Mouse (Mus musculus) layer of hippocampus, adult 2 months (tissue): ENCODE measurements around the gene Cd209a. TPM values are rescaled to one million over a fixed set of nuclear protein-coding genes. Genes with fewer than 3 reads are reported as not detected.
A peak's percentile ranks its signal among the peaks of the same experiment; 100 is the strongest.
"Not testable (repeated sequence)": the region's sequence is repeated elsewhere in the genome, so short reads cannot be mapped to it uniquely, and the experiment has no call there.

ENCODE experiments used
- DNase-seq, 2 experiments: peaks; one replicate each; pipeline ENCODE4 v3.0.0; 2022; ENCODE audit warnings: low spot score in 2 of 2
- H3K27ac ChIP-seq: fragments of 200-600 bp; 2 replicates; pipeline ENCODE4 v1.8.1; 2022
- H3K4me3 ChIP-seq: fragments of 200-600 bp; 2 replicates; pipeline ENCODE4 v1.8.1; 2022; ENCODE audit warnings: mild to moderate bottlenecking
- CTCF ChIP-seq: fragments of 200-600 bp; conservative IDR thresholded peaks from 2 replicates; pipeline ENCODE4 v1.8.1; 2022; ENCODE audit warnings: antibody characterized with exemption, mild to moderate bottlenecking, moderate library complexity
- long read RNA-seq, 2 experiments: library from polyadenylated mRNA; stranded (forward); transcript quantifications; one replicate each; pipeline ENCODE4 v2.0.0; 2021; ENCODE audit warnings: borderline mapping rate in 2 of 2
- total RNA-seq, 2 experiments: library from RNA; stranded (reverse); gene quantifications; 2 replicates each; pipeline ENCODE4 v1.2.3; 2021

Gene Cd209a
- total RNA-seq: under 1 TPM in 1 of 2 experiments, not detected in 1; 0.41 TPM
- long read RNA-seq, experiment 1: 0 reads
- long read RNA-seq, experiment 2: 0 reads

DNA sequence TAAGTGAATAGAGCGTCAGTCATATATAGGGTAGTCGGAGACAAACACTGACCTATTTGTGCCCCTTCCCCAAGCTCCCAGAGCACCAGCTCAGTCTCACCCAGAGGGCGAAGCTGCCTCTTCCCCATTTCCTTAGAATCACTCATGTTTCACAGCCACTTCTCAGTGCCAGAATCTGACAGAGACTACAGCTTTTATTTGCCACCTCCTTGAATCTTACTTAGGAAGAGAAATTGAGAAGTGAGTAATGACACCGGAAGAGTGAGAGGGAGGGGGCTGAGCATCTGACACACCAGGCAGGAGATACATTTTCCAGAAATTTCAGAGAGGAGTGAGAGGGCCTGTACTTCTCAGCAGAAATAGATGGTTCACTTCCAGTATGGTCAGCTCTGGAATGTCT lies at the start of gene Cd209a:
TSS of gene Cd209a (minus strand) at position 224 of the 400 bp plus-strand sequence.
- Histone ChIP-seq H3K27ac (no peak within 1 kb of the TSS), H3K4me3 (no peak within 1 kb of the TSS)
- no peak for DNase-seq
- no peak for TF ChIP-seq CTCF

DNA sequence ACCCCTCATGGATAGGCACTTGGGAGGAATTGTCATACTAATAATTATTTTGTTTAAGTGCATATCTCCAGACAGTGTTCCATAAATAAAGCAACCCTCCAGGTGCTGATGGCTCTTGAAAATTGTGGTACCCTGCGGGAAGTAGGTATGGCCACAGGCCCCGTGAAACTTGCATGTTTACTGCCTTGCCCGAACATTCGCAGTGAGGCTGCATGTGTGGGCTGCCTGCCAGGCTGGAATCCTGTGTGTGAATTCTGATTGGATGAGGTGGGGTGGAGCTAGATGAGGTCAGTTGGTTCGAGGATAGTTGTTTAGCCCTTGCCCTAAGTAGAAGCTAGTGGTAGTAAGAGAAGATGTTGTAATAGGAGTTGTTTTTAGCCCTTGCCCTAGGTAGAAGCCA lies 19.9 kb upstream of the Cd209a start:
- H3K4me3 ChIP-seq, DNase-seq, H3K27ac ChIP-seq: not testable (repeated sequence)

DNA sequence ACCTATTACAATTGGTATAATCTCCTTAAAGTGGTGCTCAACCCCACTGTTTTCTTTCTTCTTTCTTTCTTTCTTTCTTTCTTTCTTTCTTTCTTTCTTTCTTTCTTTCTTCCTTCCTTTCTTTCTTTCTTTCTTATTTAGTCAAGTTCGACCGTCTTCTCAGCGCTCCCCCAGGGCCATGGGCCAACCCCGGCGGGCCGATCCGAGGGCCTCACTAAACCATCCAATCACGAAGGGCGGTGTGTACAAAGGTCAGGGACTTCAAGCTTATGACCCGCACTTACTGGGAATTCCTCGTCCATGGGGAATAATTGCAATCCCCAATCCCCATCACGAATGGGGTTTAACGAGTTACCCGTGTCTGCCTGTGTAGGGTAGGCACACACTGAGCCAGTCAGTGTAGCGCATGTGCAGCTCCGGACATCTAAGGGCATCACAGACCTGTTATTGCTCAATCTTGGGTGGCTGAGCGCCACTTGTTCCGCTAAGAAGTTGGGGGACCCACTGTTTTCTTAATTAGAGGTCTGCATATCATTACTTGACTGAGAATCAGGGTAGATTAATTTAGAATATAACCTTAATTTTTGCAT lies 5.6 kb upstream of the Cd209a start:
- peak in 1 of 2 experiments; percentile 57 for DNase-seq
- H3K4me3 ChIP-seq: no peak overlapping the region
- H3K27ac ChIP-seq: no peak overlapping the region
- no peak for TF ChIP-seq CTCF

DNA sequence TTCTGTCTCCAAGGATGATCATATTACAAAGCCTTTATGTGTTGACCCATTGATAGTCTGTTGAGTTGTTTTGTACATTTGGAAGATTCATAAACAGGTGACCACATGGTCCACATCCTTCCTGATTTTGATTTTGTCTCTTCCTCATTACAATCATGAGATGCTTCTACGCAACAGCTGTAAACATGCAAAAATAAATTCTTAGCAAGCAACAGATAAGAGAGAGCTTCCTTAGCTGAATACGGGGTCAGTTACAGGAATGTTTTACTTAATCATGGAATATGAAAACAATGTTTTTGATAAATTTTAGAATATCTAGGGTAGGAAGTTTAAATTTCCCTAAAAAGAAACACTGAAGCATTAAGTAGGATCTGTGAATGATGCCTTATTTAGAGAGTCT lies 11.8 kb downstream of the Cd209a start:
- no peak overlapping the region for H3K4me3 ChIP-seq
- no peak for DNase-seq
- H3K27ac ChIP-seq: no peak overlapping the region
- TF ChIP-seq CTCF: no peak

DNA sequence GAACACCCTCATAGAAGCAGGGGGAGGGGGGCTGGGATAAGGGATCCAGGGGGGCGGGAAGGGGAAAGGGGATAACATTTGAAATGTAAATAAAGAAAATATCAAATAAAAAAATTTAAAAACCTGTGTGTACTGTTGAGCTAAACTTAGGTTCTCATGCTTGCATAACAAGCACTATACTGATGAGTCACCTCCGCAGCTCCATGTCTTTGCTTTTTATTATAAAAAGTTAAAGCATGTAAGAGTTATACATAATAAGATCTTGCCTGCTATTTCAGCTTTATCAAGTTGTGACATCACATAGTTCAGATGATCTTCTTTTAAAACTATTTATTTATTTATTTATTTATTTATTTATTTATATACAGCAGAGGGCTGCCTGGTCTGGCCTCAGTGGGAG lies 13.2 kb downstream of the Cd209a start:
- no peak overlapping the region for H3K27ac ChIP-seq
- DNase-seq: no peak
- H3K4me3 ChIP-seq: no peak overlapping the region
- no peak for TF ChIP-seq CTCF

DNA sequence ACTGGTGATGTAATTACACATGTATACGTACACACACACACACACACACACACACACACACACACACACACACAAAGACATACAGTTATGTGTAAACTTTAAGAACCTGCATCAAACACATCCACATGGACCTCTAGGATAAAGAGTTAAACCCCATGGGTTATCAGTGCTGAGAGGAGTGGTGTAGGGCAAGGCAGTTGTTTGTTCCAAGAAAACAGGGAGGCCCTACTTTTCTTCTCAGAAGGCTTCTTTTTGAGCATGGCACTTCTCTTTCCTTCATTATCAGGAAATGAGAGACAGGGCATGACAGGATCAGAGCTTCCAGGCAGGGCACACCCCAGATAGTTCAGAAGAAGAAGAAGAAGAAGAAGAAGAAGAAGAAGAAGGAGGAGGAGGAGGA lies 14.7 kb downstream of the Cd209a start:
- TF ChIP-seq CTCF: no peak
- Histone ChIP-seq H3K4me3 (no peak overlapping the region), H3K27ac (no peak overlapping the region)
- DNase-seq: no peak

DNA sequence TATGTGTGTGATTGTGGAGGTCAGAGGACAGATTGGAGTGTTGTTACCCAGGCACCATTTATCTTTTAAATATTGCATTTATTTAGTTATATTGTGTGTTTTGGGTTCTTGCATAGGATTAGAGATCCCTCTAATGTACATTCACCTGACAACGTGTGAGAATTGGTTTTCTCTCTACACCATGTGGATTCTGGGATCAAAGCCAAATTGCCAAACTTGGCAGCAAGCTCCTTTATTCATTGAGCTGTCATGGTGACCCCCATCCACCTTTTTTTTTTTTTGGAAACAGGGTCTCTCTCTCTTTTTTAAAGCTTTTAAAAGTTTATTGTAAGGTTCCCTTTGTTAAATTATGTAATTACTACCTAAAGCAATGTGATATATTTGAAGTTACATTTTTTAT lies 27.7 kb downstream of the Cd209a start:
- DNase-seq: no peak
- TF ChIP-seq CTCF: no peak
- Histone ChIP-seq H3K4me3 (no peak overlapping the region), H3K27ac (no peak overlapping the region)

DNA sequence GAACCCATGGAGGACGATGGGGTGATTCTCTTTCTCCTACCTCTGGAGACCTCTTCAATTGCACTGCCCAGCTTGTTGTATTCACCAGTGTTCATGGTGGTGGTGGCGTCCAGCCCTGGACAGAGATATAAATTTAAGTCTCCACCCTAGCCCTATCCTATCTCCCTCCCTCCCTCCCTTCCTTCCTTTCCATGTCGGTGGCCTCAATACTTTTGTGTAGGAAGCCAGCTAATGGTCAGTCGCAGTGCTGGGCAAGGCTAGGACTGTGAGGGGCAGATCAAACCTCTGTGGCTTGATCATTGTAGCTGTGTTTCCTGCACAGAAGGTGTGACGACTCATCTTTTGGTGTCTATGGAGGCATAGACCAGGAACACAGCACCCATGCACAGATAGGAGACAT lies 28.2 kb downstream of the Cd209a start, which contains the start of gene Clec4g:
TSS of gene Clec4g (minus strand) at position 101 of the 400 bp plus-strand sequence.
- Histone ChIP-seq H3K4me3 (no peak within 1 kb of the TSS), H3K27ac (no peak within 1 kb of the TSS)
- DNase-seq: no peak
- no peak for TF ChIP-seq CTCF

DNA sequence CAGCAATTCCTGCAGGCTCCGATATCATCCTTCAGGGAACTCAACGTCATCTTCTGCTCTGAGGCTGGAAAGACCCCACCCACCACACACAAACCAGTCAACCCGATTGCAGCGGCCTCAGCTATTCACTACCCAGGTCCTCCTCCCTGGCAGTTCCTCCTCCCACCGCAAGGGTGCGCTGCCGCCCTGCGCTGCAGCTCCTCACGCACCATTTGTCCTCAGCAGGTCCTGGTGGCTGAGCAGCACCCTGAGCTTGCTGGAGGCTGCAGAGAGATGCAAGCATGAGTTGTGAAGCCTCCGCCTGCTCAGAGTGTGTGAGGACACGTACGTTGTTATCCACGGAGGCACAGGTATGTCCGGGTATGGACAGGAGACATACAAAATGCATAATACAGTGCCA lies 30.2 kb downstream of the Cd209a start:
- H3K27ac ChIP-seq: no peak overlapping the region
- TF ChIP-seq CTCF: peak; percentile 87
- H3K4me3 ChIP-seq: no peak overlapping the region
- DNase-seq: peak; percentile 39 to 55

DNA sequence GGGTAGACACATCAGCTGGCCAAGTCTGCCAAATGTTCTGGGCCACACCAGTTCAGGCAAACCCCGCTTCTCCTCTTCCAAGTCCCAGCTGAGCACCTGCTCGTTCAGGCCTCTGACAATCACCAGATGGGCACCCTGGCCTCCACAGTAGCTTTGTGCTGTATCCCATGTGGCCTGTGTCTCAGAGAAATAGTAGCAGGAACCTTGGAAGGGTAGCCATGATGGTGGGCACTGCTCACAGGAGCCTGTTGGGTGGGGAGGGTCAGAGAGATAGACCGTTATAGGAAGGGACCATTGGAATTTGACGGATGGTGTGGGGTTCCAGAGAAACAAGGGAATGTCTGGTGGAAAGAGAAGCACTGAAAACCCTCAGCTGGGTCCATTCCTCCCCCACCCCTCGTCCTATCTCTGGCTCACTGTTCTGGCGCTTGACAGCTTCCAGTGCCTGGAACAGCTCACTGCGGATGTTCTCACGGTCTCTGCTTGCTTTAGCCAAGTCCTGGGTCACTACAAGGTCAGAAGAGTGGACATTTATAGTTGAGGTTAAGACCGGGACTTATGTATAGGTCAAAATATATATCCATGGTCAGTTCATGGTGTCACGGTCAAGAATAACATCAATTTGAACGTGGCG lies 31.3 kb downstream of the Cd209a start:
- Histone ChIP-seq H3K4me3 (no peak overlapping the region), H3K27ac (no peak overlapping the region)
- no peak for DNase-seq
- no peak for TF ChIP-seq CTCF

DNA sequence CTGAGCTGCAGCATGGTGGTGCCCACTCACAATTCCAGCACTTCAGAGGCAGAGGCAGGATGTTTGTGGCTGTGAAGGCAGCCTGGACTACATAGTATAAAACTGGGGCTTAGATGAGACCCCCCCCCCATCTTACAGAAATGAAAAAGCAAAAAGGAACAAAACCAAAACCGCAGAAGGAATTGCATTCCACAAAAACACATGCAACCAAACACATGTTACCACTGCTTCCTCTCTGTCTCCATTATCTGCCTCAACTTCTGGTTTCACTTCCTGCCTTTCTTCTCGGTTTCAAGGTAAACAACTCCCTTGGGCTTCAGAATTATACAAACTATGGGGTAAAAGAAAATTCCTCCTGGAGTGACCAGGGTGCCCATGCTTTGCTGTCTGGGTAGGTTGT lies 37.1 kb downstream of the Cd209a start:
- no peak for DNase-seq
- no peak overlapping the region for H3K27ac ChIP-seq
- TF ChIP-seq CTCF: no peak
- H3K4me3 ChIP-seq: no peak overlapping the region

DNA sequence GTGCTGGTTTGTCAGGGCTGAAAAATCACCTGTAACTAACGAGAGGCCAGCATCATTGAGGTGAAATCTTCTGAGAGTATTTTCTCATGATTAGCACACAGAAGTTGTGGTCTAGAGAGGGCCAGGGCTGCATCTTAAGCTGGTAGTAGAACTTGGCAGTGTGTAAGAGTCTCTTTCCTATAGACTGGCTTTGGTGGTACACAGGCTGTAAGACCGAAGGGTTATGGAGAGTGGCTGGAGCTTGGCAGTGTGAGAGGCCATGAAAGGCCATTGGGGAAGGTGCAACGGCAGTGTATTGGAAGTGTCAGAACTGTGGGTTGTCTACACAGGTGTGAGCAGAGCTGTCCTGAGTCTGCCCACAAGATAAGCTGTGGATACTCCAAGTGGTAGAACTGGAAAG lies 38.5 kb downstream of the Cd209a start:
- no peak for DNase-seq
- H3K27ac ChIP-seq: no peak overlapping the region
- no peak overlapping the region for H3K4me3 ChIP-seq
- TF ChIP-seq CTCF: no peak

DNA sequence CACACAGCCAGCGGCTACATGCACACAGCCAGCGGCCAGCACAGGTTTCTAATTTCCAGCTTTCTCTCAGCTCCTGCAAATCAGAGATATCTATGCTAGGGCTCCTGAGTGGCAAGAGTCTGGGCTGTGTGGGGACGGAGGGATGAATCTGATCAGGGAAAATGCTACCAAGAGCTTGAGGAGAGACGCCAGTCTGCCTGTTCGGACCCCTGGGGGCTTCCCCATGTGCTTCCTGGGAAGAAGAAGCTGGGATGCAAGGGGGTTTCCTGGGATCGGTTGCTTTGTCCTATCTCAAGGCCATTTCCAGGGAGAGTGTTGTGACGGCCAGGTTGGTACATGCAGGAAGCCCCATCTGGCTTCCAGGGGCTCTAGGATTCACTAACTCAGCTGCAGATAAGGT lies 41.2 kb downstream of the Cd209a start:
- H3K27ac ChIP-seq: no peak overlapping the region
- no peak overlapping the region for H3K4me3 ChIP-seq
- TF ChIP-seq CTCF: no peak
- no peak for DNase-seq

DNA sequence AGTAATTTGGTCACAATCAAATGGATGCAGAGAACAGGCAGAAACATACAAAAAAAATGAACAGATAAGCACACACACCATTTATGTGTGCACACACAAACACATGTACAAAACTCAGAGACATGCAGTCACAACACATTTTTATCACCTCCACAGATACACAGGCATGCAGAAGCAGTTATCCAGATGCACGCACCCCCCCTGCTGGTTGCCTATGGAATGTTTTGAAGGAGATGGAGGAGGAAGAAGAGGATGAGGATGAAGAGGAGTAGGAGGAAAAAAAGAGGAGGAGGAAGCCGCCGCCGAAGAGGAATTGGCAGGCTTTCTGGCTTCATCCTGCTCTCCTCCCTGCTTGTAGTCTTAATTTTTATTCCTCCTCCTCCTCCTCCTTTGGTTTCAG lies 43.1 kb downstream of the Cd209a start:
- peak in 1 of 2 experiments; percentile 32 for DNase-seq
- TF ChIP-seq CTCF: peak; percentile 69
- no peak overlapping the region for H3K4me3 ChIP-seq

More for the DNA sequence above, 43.1 kb downstream of the Cd209a start:
- H3K27ac ChIP-seq: no peak overlapping the region
